Mouse (Mus musculus): ENCODE data around the gene Limk1. TPM values are rescaled to one million over a fixed set of nuclear protein-coding genes. Genes with fewer than 3 reads are reported as not detected.

The Limk1 gene
- 1.8 and 2.3 TPM in 2 replicates for polyA plus RNA-seq (2015; fragmentation: Nextera tagmentation; extraction: Ambion mirVana)

GRCm38 (mm10) chr5:134688086-134688717 is at the start of gene Limk1:
Gene Limk1, minus strand, starts transcription at chr5:134688598.

GRCm38 (mm10) chr5:134639269-134639682 is 49.1 kb downstream of the Limk1 start, which contains the start of gene Eif4h:
Gene Eif4h, minus strand, starts transcription at chr5:134639490.

GRCm38 (mm10) chr5:134614802-134615201 is 73.6 kb downstream of the Limk1 start, which contains the start of gene Lat2:
Gene Lat2, minus strand, starts transcription at chr5:134615025.

Other genes starting within 250 kb of the Limk1 start
- 29.4 and 29.8 TPM in 2 replicates for gene Gtf2ird1, start 231.9 kb downstream of the Limk1 start, polyA plus RNA-seq (2015; fragmentation: Nextera tagmentation; extraction: Ambion mirVana)
- 0.81 and 1.0 TPM in 2 replicates for gene Clip2, start 136.2 kb downstream of the Limk1 start, polyA plus RNA-seq (2015; fragmentation: Nextera tagmentation; extraction: Ambion mirVana)
- gene Syna, start 128.4 kb downstream of the Limk1 start, polyA plus RNA-seq (2015; fragmentation: Nextera tagmentation; extraction: Ambion mirVana), result not detected in 2 replicates
- gene Rfc2, start 107.2 kb downstream of the Limk1 start, polyA plus RNA-seq (2015; fragmentation: Nextera tagmentation; extraction: Ambion mirVana), result 56.0 and 70.7 TPM in 2 replicates
- 8.4 and 9.7 TPM in 2 replicates for gene Lat2, start 73.6 kb downstream of the Limk1 start, polyA plus RNA-seq (2015; fragmentation: Nextera tagmentation; extraction: Ambion mirVana)
- gene Eif4h, start 49.1 kb downstream of the Limk1 start, polyA plus RNA-seq (2015; fragmentation: Nextera tagmentation; extraction: Ambion mirVana), result 199 and 204 TPM in 2 replicates
- 96.2 and 144 TPM in 2 replicates for gene Eln, start 58.7 kb upstream of the Limk1 start, polyA plus RNA-seq (2015; fragmentation: Nextera tagmentation; extraction: Ambion mirVana)
- gene Tmem270, start 218.1 kb upstream of the Limk1 start, polyA plus RNA-seq (2015; fragmentation: Nextera tagmentation; extraction: Ambion mirVana), result not detected in 2 replicates
- not detected in 2 replicates for gene Cldn13, start 226.9 kb upstream of the Limk1 start, polyA plus RNA-seq (2015; fragmentation: Nextera tagmentation; extraction: Ambion mirVana)
- gene Mettl27, start 243.8 kb upstream of the Limk1 start, polyA plus RNA-seq (2015; fragmentation: Nextera tagmentation; extraction: Ambion mirVana), result 9.7 and 10.3 TPM in 2 replicates